Mouse (Mus musculus) liver, embryonic 13.5 days (tissue): ENCODE measurements around the gene Qpct. TPM values are rescaled to one million over a fixed set of nuclear protein-coding genes. Genes with fewer than 3 reads are reported as not detected.
A peak's percentile ranks its signal among the peaks of the same experiment; 100 is the strongest.

Experiments used
- ATAC-seq: fragments of 200-750 bp; cut with Nextera tagmentation; 2 replicates; pipeline ENCODE4 v1.8.0; 2017; ENCODE audit warnings: low read depth, mild to moderate bottlenecking, moderate number of reproducible peaks, moderate library complexity
- DNase-seq: peaks from one replicate; pipeline ENCODE4 v3.0.0; 2022
- H3K27ac ChIP-seq: fragments of 300-500 bp; sonication (generic); 2 replicates; pipeline ENCODE4 v1.5.1; 2015; ENCODE audit warnings: moderate library complexity, mild to moderate bottlenecking, inconsistent platforms
- H3K27me3 ChIP-seq: fragments of 300-500 bp; sonication (generic); 2 replicates; pipeline ENCODE4 v1.6.1; 2015; ENCODE audit warnings: mild to moderate bottlenecking, inconsistent platforms
- H3K36me3 ChIP-seq: fragments of 300-500 bp; sonication (generic); 2 replicates; pipeline ENCODE4 v1.6.1; 2015; ENCODE audit warnings: mild to moderate bottlenecking, inconsistent platforms
- H3K4me1 ChIP-seq: fragments of 300-500 bp; sonication (generic); replicated peaks from 2 replicates; pipeline ENCODE4 v1.6.1; 2015; ENCODE audit warnings: inconsistent platforms
- H3K4me2 ChIP-seq: fragments of 300-500 bp; sonication (generic); 2 replicates; pipeline ENCODE4 v1.6.1; 2015; ENCODE audit warnings: inconsistent platforms, mild to moderate bottlenecking, moderate library complexity
- H3K4me3 ChIP-seq: fragments of 300-500 bp; sonication (generic); replicated peaks from 2 replicates; pipeline ENCODE4 v1.5.1; 2015; ENCODE audit warnings: mild to moderate bottlenecking, inconsistent platforms
- H3K9ac ChIP-seq: fragments of 300-500 bp; sonication (generic); 2 replicates; pipeline ENCODE4 v1.6.1; 2015; ENCODE audit warnings: mild to moderate bottlenecking, inconsistent platforms
- H3K9me3 ChIP-seq: fragments of 300-500 bp; sonication (generic); replicated peaks from 2 replicates; pipeline ENCODE4 v1.6.1; 2016; ENCODE audit warnings: inconsistent platforms
- WGBS: fragments of 180-500 bp; shearing (Covaris S2); methylation state at CpG from one replicate; pipeline ENCODE4 v1.1.7; 2015; ENCODE audit not compliant: insufficient replicate concordance; 5-methylcytosine and 5-hydroxymethylcytosine counted together
- polyA plus RNA-seq: library from polyadenylated mRNA; unstranded; fragments of >200 nt; fragmentation: Nextera tagmentation; extraction: Ambion mirVana; gene quantifications from 2 replicates; pipeline ENCODE4 v1.2.1, GENCODE M21; 2015

Qpct gene
- polyA plus RNA-seq, 1 experiment from 2014 or later, result 15.9 TPM

GRCm38 (mm10) chr17:79031569-79031968, 20.1 kb upstream of the Qpct start:
- DNase-seq (no peak), ATAC-seq (no peak)
- Histone ChIP-seq H3K27me3 (no peaks in the 10 kb centered on the region), H3K4me3 (no peak overlapping the region), H3K4me2 (no peak overlapping the region), H3K9ac (no peak overlapping the region), H3K36me3 (no peaks in the 10 kb centered on the region), H3K4me1 (no peaks in the 10 kb centered on the region), H3K27ac (no peak overlapping the region), H3K9me3 (no peaks in the 10 kb centered on the region)
- 58% methylated on average over 5 of the region's 5 CpGs for WGBS

- no peaks in the 10 kb centered on the region for H3K4me1 ChIP-seq
- ATAC-seq (no peak), DNase-seq (no peak)
- no peak overlapping the region for H3K4me2 ChIP-seq
- 67% methylated on average over 4 of the region's 4 CpGs for WGBS
- no peaks in the 10 kb centered on the region for H3K36me3 ChIP-seq
- H3K27ac ChIP-seq, result no peak overlapping the region
- H3K4me3 ChIP-seq, result no peak overlapping the region
- no peaks in the 10 kb centered on the region for H3K27me3 ChIP-seq
- H3K9me3 ChIP-seq, result no peaks in the 10 kb centered on the region
- H3K9ac ChIP-seq, result no peak overlapping the region
These were observed 18.9 kb upstream of the Qpct start for GRCm38 (mm10) chr17:79032782-79033181.

GRCm38 (mm10) chr17:79039660-79040059, 12.0 kb upstream of the Qpct start:
- H3K9me3 ChIP-seq, result no peaks in the 10 kb centered on the region
- ATAC-seq, result no peak
- no peak overlapping the region for H3K27ac ChIP-seq
- H3K36me3 ChIP-seq, result no peaks in the 10 kb centered on the region
- no peak for DNase-seq
- H3K4me2 ChIP-seq, result no peak overlapping the region
- no peak overlapping the region for H3K9ac ChIP-seq
- no peak overlapping the region for H3K4me3 ChIP-seq
- no peaks in the 10 kb centered on the region for H3K4me1 ChIP-seq
- no peaks in the 10 kb centered on the region for H3K27me3 ChIP-seq

- no peaks in the 10 kb centered on the region for H3K4me1 ChIP-seq
- no peaks in the 10 kb centered on the region for H3K36me3 ChIP-seq
- H3K4me2 ChIP-seq, result no peak overlapping the region
- no peak overlapping the region for H3K9ac ChIP-seq
- DNase-seq (no peak), ATAC-seq (no peak)
- no peak overlapping the region for H3K4me3 ChIP-seq
- H3K27ac ChIP-seq, result no peak overlapping the region
- no peaks in the 10 kb centered on the region for H3K27me3 ChIP-seq
- 86% methylated on average over 2 of the region's 2 CpGs for WGBS
- H3K9me3 ChIP-seq, result no peaks in the 10 kb centered on the region
These were observed 8.0 kb upstream of the Qpct start for GRCm38 (mm10) chr17:79043705-79044104.

GRCm38 (mm10) chr17:79052088-79052812, 544 bp downstream of the Qpct start:
- peak overlapping the region; percentile 66 for H3K4me2 ChIP-seq
- H3K9ac ChIP-seq, result peak overlapping the region; percentile 49
- peak overlapping the region; percentile 56 for H3K4me3 ChIP-seq
- no peaks in the 10 kb centered on the region for H3K9me3 ChIP-seq
- peaks cover 20% of the 10 kb centered on the region for H3K27me3 ChIP-seq
- DNase-seq (peak; percentile 3), ATAC-seq (peak; percentile 78)
- no peaks in the 10 kb centered on the region for H3K36me3 ChIP-seq
- WGBS, result 2% methylated on average over 44 of the region's 45 CpGs
- H3K27ac ChIP-seq, result no peak overlapping the region
- no peaks in the 10 kb centered on the region; the same call in 1 of the 2 replicates for H3K4me1 ChIP-seq

GRCm38 (mm10) chr17:79058271-79058670, 6.6 kb downstream of the Qpct start:
- no peak overlapping the region for H3K4me3 ChIP-seq
- H3K9ac ChIP-seq, result no peak overlapping the region
- H3K9me3 ChIP-seq, result no peaks in the 10 kb centered on the region
- no peak overlapping the region for H3K27ac ChIP-seq
- no peak overlapping the region for H3K4me2 ChIP-seq
- DNase-seq, result no peak
- peaks cover 6% of the 10 kb centered on the region for H3K27me3 ChIP-seq
- 63% methylated on average over 6 of the region's 6 CpGs for WGBS
- no peak for ATAC-seq
- H3K4me1 ChIP-seq, result no peaks in the 10 kb centered on the region
- no peaks in the 10 kb centered on the region for H3K36me3 ChIP-seq

GRCm38 (mm10) chr17:79060221-79060620, 8.5 kb downstream of the Qpct start:
- Histone ChIP-seq H3K4me2 (no peak overlapping the region), H3K4me1 (no peaks in the 10 kb centered on the region), H3K36me3 (no peaks in the 10 kb centered on the region), H3K9me3 (no peaks in the 10 kb centered on the region), H3K4me3 (no peak overlapping the region), H3K27me3 (no peaks in the 10 kb centered on the region), H3K9ac (no peak overlapping the region), H3K27ac (no peak overlapping the region)
- no peak for ATAC-seq
- 65% methylated on average over 5 of the region's 5 CpGs for WGBS
- DNase-seq, result no peak

- H3K9me3 ChIP-seq, result no peaks in the 10 kb centered on the region
- H3K27ac ChIP-seq, result no peak overlapping the region
- no peaks in the 10 kb centered on the region for H3K36me3 ChIP-seq
- 52% methylated on average over 1 of the region's 1 CpGs for WGBS
- no peak for ATAC-seq
- no peak for DNase-seq
- no peak overlapping the region for H3K4me2 ChIP-seq
- no peaks in the 10 kb centered on the region for H3K27me3 ChIP-seq
- no peak overlapping the region for H3K9ac ChIP-seq
- no peak overlapping the region for H3K4me3 ChIP-seq
- peaks cover 5% of the 10 kb centered on the region; the same call in 1 of the 2 replicates for H3K4me1 ChIP-seq
These were observed 12.5 kb downstream of the Qpct start for GRCm38 (mm10) chr17:79064250-79064649.

GRCm38 (mm10) chr17:79068581-79068980, 16.9 kb downstream of the Qpct start:
- WGBS, result 78% methylated on average over 7 of the region's 7 CpGs
- H3K9ac ChIP-seq, result no peak overlapping the region
- no peak overlapping the region for H3K4me2 ChIP-seq
- DNase-seq (no peak), ATAC-seq (no peak)
- H3K9me3 ChIP-seq, result no peaks in the 10 kb centered on the region
- H3K4me1 ChIP-seq, result peaks cover 5% of the 10 kb centered on the region; the same call in 1 of the 2 replicates
- H3K36me3 ChIP-seq, result no peaks in the 10 kb centered on the region
- peak overlapping the region; percentile 54; the same call in 1 of the 2 replicates for H3K27ac ChIP-seq
- no peak overlapping the region for H3K4me3 ChIP-seq
- no peaks in the 10 kb centered on the region for H3K27me3 ChIP-seq

GRCm38 (mm10) chr17:79069019-79069418, 17.3 kb downstream of the Qpct start:
- no peak for DNase-seq
- Histone ChIP-seq H3K4me3 (no peak overlapping the region), H3K9ac (no peak overlapping the region), H3K4me1 (peaks cover 5% of the 10 kb centered on the region; the same call in 1 of the 2 replicates), H3K27me3 (no peaks in the 10 kb centered on the region), H3K27ac (peak overlapping the region; percentile 54; the same call in 1 of the 2 replicates), H3K9me3 (no peaks in the 10 kb centered on the region), H3K4me2 (no peak overlapping the region), H3K36me3 (no peaks in the 10 kb centered on the region)
- peak; percentile 62 for ATAC-seq
- 57% methylated on average over 4 of the region's 4 CpGs for WGBS

GRCm38 (mm10) chr17:79069766-79070480, 18.2 kb downstream of the Qpct start:
- Histone ChIP-seq H3K9me3 (no peaks in the 10 kb centered on the region), H3K36me3 (no peaks in the 10 kb centered on the region), H3K4me2 (no peak overlapping the region), H3K9ac (no peak overlapping the region), H3K27me3 (no peaks in the 10 kb centered on the region), H3K4me3 (no peak overlapping the region), H3K4me1 (peaks cover 5% of the 10 kb centered on the region; the same call in 1 of the 2 replicates), H3K27ac (peak overlapping the region; percentile 54)
- WGBS, result 65% methylated on average over 14 of the region's 14 CpGs
- ATAC-seq (peak; percentile 55), DNase-seq (no peak)
